Mouse (Mus musculus): ENCODE data around the gene Tlx2.

- TF ChIP-seq CTCF (IDR thresholded peaks at IDR 0.05; ENCODE audit: insufficient read depth, low read depth, low read length) (no peak), POLR2A (IDR thresholded peaks at IDR 0.05; ENCODE audit: insufficient read depth, low read depth, low read length) (no peak)
Measured at GRCm38 (mm10) chr6:83118369-83118768, 48.3 kb upstream of the Tlx2 start.
